Mouse (Mus musculus) layer of hippocampus, adult 6 months (tissue): Measurements from ENCODE around the gene Atp10a. TPM values are rescaled to one million over a fixed set of nuclear protein-coding genes. Genes with fewer than 3 reads are reported as not detected.

Source experiments
- long read RNA-seq, 2 experiments: library from polyadenylated mRNA; unstranded; transcript quantifications; one replicate each; pipeline ENCODE4 v2.0.0; 2019 to 2020
- polyA plus RNA-seq: library from polyadenylated mRNA; unstranded; fragments of <200 nt; fragmentation: Nextera tagmentation; gene quantifications from 2 replicates; pipeline ENCODE4 v1.2.3, GENCODE M21; 2021

The Atp10a gene
- 0.97 and 1.2 TPM in 2 replicates for polyA plus RNA-seq
- long read RNA-seq, experiment 1, partial matches to known transcripts, result 3 of 3 reads
- long read RNA-seq, experiment 1, other reads (novel, unspliced or antisense), result 0 of 3 reads
- long read RNA-seq, experiment 2, full-length matches to known transcripts, result 10 of 15 reads
- long read RNA-seq, experiment 2, partial matches to known transcripts, result 2 of 15 reads
- long read RNA-seq, experiment 2, other reads (novel, unspliced or antisense), result 3 of 15 reads

GRCm38 (mm10) chr7:58655866-58656265 lies at the start of gene Atp10a:
Gene Atp10a, plus strand, starts transcription at chr7:58656166.

